Mouse (Mus musculus): Measurements from ENCODE around the gene Tusc2. TPM values are rescaled to one million over a fixed set of nuclear protein-coding genes. Genes with fewer than 3 reads are reported as not detected.

Tusc2 gene
- polyA plus RNA-seq (2014; fragmentation: Nextera tagmentation; extraction: Ambion mirVana): 39.0 and 45.9 TPM in 2 replicates

- Histone ChIP-seq H3K36me3 (ENCODE audit: control insufficient read depth, insufficient read depth, low read length) (peaks cover 57% of the 10 kb centered on the region), H3K9ac (ENCODE audit: low read depth, low read length) (peak within 1 kb of the TSS; percentile 78)
Observed at GRCm38 (mm10) chr9:107563029-107563581, at the start of gene Tusc2. Tusc2 (plus strand) TSS chr9:107563255.

GRCm38 (mm10) chr9:107514303-107514955 lies 48.6 kb upstream of the Tusc2 start:
- Histone ChIP-seq H3K9me3 (ENCODE audit: control insufficient read depth, low read length) (no peaks in the 10 kb centered on the region), H3K4me2 (replicated peaks; ENCODE audit: low read depth, low read length) (no peak overlapping the region), H3K27ac (ENCODE audit: low read depth, low read length) (no peak overlapping the region), H3K9ac (ENCODE audit: low read depth, low read length) (no peak overlapping the region), H3K36me3 (ENCODE audit: control insufficient read depth, insufficient read depth, low read length) (no peaks in the 10 kb centered on the region), H3K4me1 (ENCODE audit: control insufficient read depth, insufficient read depth, low read length) (peaks cover 15% of the 10 kb centered on the region; the same call in 1 of the 2 replicates), H3K4me3 (ENCODE audit: low read length) (no peak overlapping the region), H3K27me3 (ENCODE audit: control insufficient read depth, insufficient read depth, low read length) (peaks cover 6% of the 10 kb centered on the region; the same call in 1 of the 2 replicates)
- ATAC-seq (ENCODE audit: low FRiP score, low TSS enrichment): no peak
- 23% methylated on average over 14 of the region's 14 CpGs for WGBS

More at GRCm38 (mm10) chr9:107563029-107563581, at the start of gene Tusc2:
- Histone ChIP-seq H3K27ac (ENCODE audit: low read depth, low read length) (peak within 1 kb of the TSS; percentile 63; the same call in 1 of the 2 replicates), H3K4me2 (replicated peaks; ENCODE audit: low read depth, low read length) (peak within 1 kb of the TSS; percentile 78), H3K9me3 (ENCODE audit: control insufficient read depth, low read length) (no peaks in the 10 kb centered on the region), H3K27me3 (ENCODE audit: control insufficient read depth, insufficient read depth, low read length) (no peaks in the 10 kb centered on the region), H3K4me1 (ENCODE audit: control insufficient read depth, insufficient read depth, low read length) (peaks cover 14% of the 10 kb centered on the region), H3K4me3 (ENCODE audit: low read length) (peak within 1 kb of the TSS; percentile 91)
- peak; percentile 93 for ATAC-seq (ENCODE audit: low FRiP score, low TSS enrichment)
- under 1% methylated on average over 34 of the region's 46 CpGs for WGBS

- no peaks in the 10 kb centered on the region for H3K27me3 ChIP-seq (ENCODE audit: control insufficient read depth, insufficient read depth, low read length)
- peaks cover 10% of the 10 kb centered on the region; the same call in 1 of the 2 replicates for H3K4me1 ChIP-seq (ENCODE audit: control insufficient read depth, insufficient read depth, low read length)
- WGBS: 68% methylated on average over 6 of the region's 6 CpGs
- H3K4me2 ChIP-seq (replicated peaks; ENCODE audit: low read depth, low read length): no peak overlapping the region
- H3K4me3 ChIP-seq (ENCODE audit: low read length): no peak overlapping the region
- ATAC-seq (ENCODE audit: low FRiP score, low TSS enrichment): no peak
- H3K36me3 ChIP-seq (ENCODE audit: control insufficient read depth, insufficient read depth, low read length): no peaks in the 10 kb centered on the region
- no peaks in the 10 kb centered on the region for H3K9me3 ChIP-seq (ENCODE audit: control insufficient read depth, low read length)
- no peak overlapping the region for H3K27ac ChIP-seq (ENCODE audit: low read depth, low read length)
- H3K9ac ChIP-seq (ENCODE audit: low read depth, low read length): no peak overlapping the region
Observed at GRCm38 (mm10) chr9:107520331-107520730, 42.7 kb upstream of the Tusc2 start.

GRCm38 (mm10) chr9:107521190-107521589 lies 41.9 kb upstream of the Tusc2 start:
- WGBS: 62% methylated on average over 5 of the region's 5 CpGs
- no peak for ATAC-seq (ENCODE audit: low FRiP score, low TSS enrichment)
- no peak overlapping the region for H3K27ac ChIP-seq (ENCODE audit: low read depth, low read length)

GRCm38 (mm10) chr9:107521711-107522399 lies 41.2 kb upstream of the Tusc2 start:
- no peak overlapping the region for H3K9ac ChIP-seq (ENCODE audit: low read depth, low read length)
- ATAC-seq (ENCODE audit: low FRiP score, low TSS enrichment): no peak
- no peak overlapping the region for H3K27ac ChIP-seq (ENCODE audit: low read depth, low read length)
- H3K4me2 ChIP-seq (replicated peaks; ENCODE audit: low read depth, low read length): peak overlapping the region; percentile 34
- H3K27me3 ChIP-seq (ENCODE audit: control insufficient read depth, insufficient read depth, low read length): peaks cover 7% of the 10 kb centered on the region; the same call in 1 of the 2 replicates
- no peaks in the 10 kb centered on the region for H3K36me3 ChIP-seq (ENCODE audit: control insufficient read depth, insufficient read depth, low read length)
- peaks cover 15% of the 10 kb centered on the region; the same call in 1 of the 2 replicates for H3K4me1 ChIP-seq (ENCODE audit: control insufficient read depth, insufficient read depth, low read length)
- no peaks in the 10 kb centered on the region for H3K9me3 ChIP-seq (ENCODE audit: control insufficient read depth, low read length)
- WGBS: 25% methylated on average over 25 of the region's 25 CpGs
- no peak overlapping the region for H3K4me3 ChIP-seq (ENCODE audit: low read length)

More at GRCm38 (mm10) chr9:107521190-107521589, 41.9 kb upstream of the Tusc2 start:
- Histone ChIP-seq H3K36me3 (ENCODE audit: control insufficient read depth, insufficient read depth, low read length) (no peaks in the 10 kb centered on the region), H3K4me3 (ENCODE audit: low read length) (no peak overlapping the region), H3K4me2 (replicated peaks; ENCODE audit: low read depth, low read length) (no peak overlapping the region), H3K27me3 (ENCODE audit: control insufficient read depth, insufficient read depth, low read length) (peaks cover under 1% of the 10 kb centered on the region; the same call in 1 of the 2 replicates), H3K4me1 (ENCODE audit: control insufficient read depth, insufficient read depth, low read length) (peaks cover 10% of the 10 kb centered on the region; the same call in 1 of the 2 replicates), H3K9me3 (ENCODE audit: control insufficient read depth, low read length) (no peaks in the 10 kb centered on the region), H3K9ac (ENCODE audit: low read depth, low read length) (peak overlapping the region; percentile 7; the same call in 1 of the 2 replicates)

- Histone ChIP-seq H3K9ac (ENCODE audit: low read depth, low read length) (no peak overlapping the region), H3K4me3 (ENCODE audit: low read length) (no peak overlapping the region), H3K9me3 (ENCODE audit: control insufficient read depth, low read length) (no peaks in the 10 kb centered on the region), H3K27me3 (ENCODE audit: control insufficient read depth, insufficient read depth, low read length) (peaks cover 9% of the 10 kb centered on the region), H3K36me3 (ENCODE audit: control insufficient read depth, insufficient read depth, low read length) (no peaks in the 10 kb centered on the region), H3K4me1 (ENCODE audit: control insufficient read depth, insufficient read depth, low read length) (peaks cover 15% of the 10 kb centered on the region; the same call in 1 of the 2 replicates), H3K27ac (ENCODE audit: low read depth, low read length) (no peak overlapping the region), H3K4me2 (replicated peaks; ENCODE audit: low read depth, low read length) (peak overlapping the region; percentile 34)
- WGBS: 29% methylated on average over 2 of the region's 2 CpGs
- no peak for ATAC-seq (ENCODE audit: low FRiP score, low TSS enrichment)
Observed at GRCm38 (mm10) chr9:107522400-107522711, 40.7 kb upstream of the Tusc2 start.

GRCm38 (mm10) chr9:107526198-107527026 lies 36.6 kb upstream of the Tusc2 start:
- Histone ChIP-seq H3K4me3 (ENCODE audit: low read length) (peak overlapping the region; percentile 40), H3K9ac (ENCODE audit: low read depth, low read length) (peak overlapping the region; percentile 42), H3K4me1 (ENCODE audit: control insufficient read depth, insufficient read depth, low read length) (peaks cover 15% of the 10 kb centered on the region; the same call in 1 of the 2 replicates), H3K27me3 (ENCODE audit: control insufficient read depth, insufficient read depth, low read length) (peaks cover 19% of the 10 kb centered on the region), H3K27ac (ENCODE audit: low read depth, low read length) (no peak overlapping the region), H3K4me2 (replicated peaks; ENCODE audit: low read depth, low read length) (peak overlapping the region; percentile 74), H3K9me3 (ENCODE audit: control insufficient read depth, low read length) (no peaks in the 10 kb centered on the region), H3K36me3 (ENCODE audit: control insufficient read depth, insufficient read depth, low read length) (no peaks in the 10 kb centered on the region)
- ATAC-seq (ENCODE audit: low FRiP score, low TSS enrichment): peak; percentile 82
- 4% methylated on average over 44 of the region's 44 CpGs for WGBS

- under 1% methylated on average over 48 of the region's 48 CpGs for WGBS
- peak; percentile 98 for ATAC-seq (ENCODE audit: low FRiP score, low TSS enrichment)
- Histone ChIP-seq H3K27me3 (ENCODE audit: control insufficient read depth, insufficient read depth, low read length) (no peaks in the 10 kb centered on the region), H3K4me3 (ENCODE audit: low read length) (peak within 1 kb of the TSS; percentile 94), H3K9ac (ENCODE audit: low read depth, low read length) (peak within 1 kb of the TSS; percentile 90), H3K4me1 (ENCODE audit: control insufficient read depth, insufficient read depth, low read length) (peaks cover 20% of the 10 kb centered on the region), H3K27ac (ENCODE audit: low read depth, low read length) (peak within 1 kb of the TSS; percentile 77), H3K36me3 (ENCODE audit: control insufficient read depth, insufficient read depth, low read length) (peaks cover 22% of the 10 kb centered on the region), H3K4me2 (replicated peaks; ENCODE audit: low read depth, low read length) (peak within 1 kb of the TSS; percentile 71), H3K9me3 (ENCODE audit: control insufficient read depth, low read length) (no peaks in the 10 kb centered on the region)
Observed at GRCm38 (mm10) chr9:107533791-107534407, 29.2 kb upstream of the Tusc2 start, which contains the start of gene Tmem115. Tmem115 (plus strand) TSS chr9:107533945.

All from kidney, embryonic 14.5 days (tissue).